9 mouse cellular contexts compared by ENCODE assay signal in genomic region chr3:82903613-82904205, GRCm38 (mm10). TPM values are rescaled to one million over a fixed set of nuclear protein-coding genes. Genes with fewer than 3 reads are reported as not detected.
DNase-seq lines count a peak whose midpoint lies in the region; ATAC-seq and TF ChIP-seq lines count a peak whose summit lies in the region.
"Had no signal": no experiment of that assay in that cellular context is flagged by ENCODE, and none has a peak within 500 bp of the region (broad histone marks: within the 10 kb centered on the region; RNA-seq: fewer than 3 reads in every experiment).

Gene Lrat (minus strand): TSS chr3:82903973.

- no peak for DNase-seq in cerebellum, adult 9-10 months
- DNase-seq in ZHBTc4 (ENCODE audit: low read depth, low spot score) = peak; percentile 61
- peak; percentile 68 for DNase-seq in lung, postnatal 0 days (ENCODE audit: low spot score)
- DNase-seq in layer of hippocampus, postnatal 10 days (ENCODE audit: low spot score in 2 of 2) = no peak

- peaks cover 9% of the 10 kb centered on the region for H3K4me1 ChIP-seq in heart, embryonic 12.5 days (replicated peaks)
- peaks cover 15% of the 10 kb centered on the region for H3K4me1 ChIP-seq in kidney, embryonic 15.5 days
- H3K4me1 ChIP-seq in lung, postnatal 0 days (ENCODE audit: insufficient read depth, low read depth, low read length) = 0 out of 2 replicates have a peak, but pooled peaks cover 4% of the 10 kb centered on the region
- H3K4me1 ChIP-seq in stomach, embryonic 14.5 days (ENCODE audit: control insufficient read depth, insufficient read depth, low read length) = 0 out of 2 replicates have a peak, but pooled peaks cover 5% of the 10 kb centered on the region

- WGBS in heart, embryonic 12.5 days = 1% methylated on average over 35 of the region's 35 CpGs
- under 1% methylated on average over 35 of the region's 35 CpGs for WGBS in kidney, embryonic 15.5 days
- under 1% methylated on average over 35 of the region's 35 CpGs for WGBS in lung, postnatal 0 days
- WGBS in stomach, embryonic 14.5 days = 2% methylated on average over 35 of the region's 35 CpGs

- H3K4me2 ChIP-seq in heart, embryonic 12.5 days = peak within 1 kb of the TSS; percentile 98
- peak within 1 kb of the TSS; percentile 86 for H3K4me2 ChIP-seq in kidney, embryonic 15.5 days
- H3K4me2 ChIP-seq in lung, postnatal 0 days (replicated peaks; ENCODE audit: low read depth, low read length) = peak within 1 kb of the TSS; percentile 68
- H3K4me2 ChIP-seq in stomach, embryonic 14.5 days (replicated peaks; ENCODE audit: low read depth, low read length) = peak within 1 kb of the TSS; percentile 86

- H3K27ac ChIP-seq in heart, embryonic 12.5 days (ENCODE audit: poor library complexity, severe bottlenecking) = no peak within 1 kb of the TSS
- H3K27ac ChIP-seq in kidney, embryonic 15.5 days = no peak within 1 kb of the TSS
- H3K27ac ChIP-seq in lung, postnatal 0 days (ENCODE audit: low read length) = no peak within 1 kb of the TSS
- H3K27ac ChIP-seq in stomach, embryonic 14.5 days (ENCODE audit: low read length) = no peak within 1 kb of the TSS

- 0 out of 2 replicates have a peak, but pooled peaks have one; percentile 47 for ATAC-seq in cerebellum, adult (ENCODE audit: insufficient number of reproducible peaks, low FRiP score, low TSS enrichment)
- ATAC-seq in heart, embryonic 12.5 days (ENCODE audit: insufficient number of reproducible peaks, low FRiP score) = 0 out of 2 replicates have a peak, but pooled peaks have one; percentile 55
- peak; percentile 77 for ATAC-seq in kidney, embryonic 15.5 days (replicated peaks; ENCODE audit: low FRiP score)
- ATAC-seq in lung, postnatal 0 days = peak; percentile 89
- peak; percentile 69 for ATAC-seq in stomach, embryonic 14.5 days (ENCODE audit: insufficient number of reproducible peaks, insufficient read depth, low FRiP score, low read depth)

- no peak for TF ChIP-seq EP300 in lung, postnatal 0 days (IDR thresholded peaks at IDR 0.05)

- peak within 1 kb of the TSS; percentile 57; the same call in 1 of the 2 replicates for H3K9ac ChIP-seq in heart, embryonic 12.5 days
- H3K9ac ChIP-seq in kidney, embryonic 15.5 days = no peak within 1 kb of the TSS
- H3K9ac ChIP-seq in lung, postnatal 0 days (replicated peaks; ENCODE audit: low read depth) = no peak within 1 kb of the TSS
- no peak within 1 kb of the TSS for H3K9ac ChIP-seq in stomach, embryonic 14.5 days (replicated peaks; ENCODE audit: low read depth, low read length)

- no peaks in the 10 kb centered on the region for H3K36me3 ChIP-seq in heart, embryonic 12.5 days
- no peaks in the 10 kb centered on the region for H3K36me3 ChIP-seq in kidney, embryonic 15.5 days
- no peaks in the 10 kb centered on the region for H3K36me3 ChIP-seq in lung, postnatal 0 days (ENCODE audit: insufficient read depth, low read length)
- no peaks in the 10 kb centered on the region for H3K36me3 ChIP-seq in stomach, embryonic 14.5 days (ENCODE audit: control insufficient read depth, insufficient read depth, low read length)

- H3K4me3 ChIP-seq in heart, embryonic 12.5 days = peak within 1 kb of the TSS; percentile 52
- H3K4me3 ChIP-seq in kidney, embryonic 15.5 days (replicated peaks) = peak within 1 kb of the TSS; percentile 46
- peak within 1 kb of the TSS; percentile 31 for H3K4me3 ChIP-seq in lung, postnatal 0 days (ENCODE audit: low read depth, low read length)
- peak within 1 kb of the TSS; percentile 39 for H3K4me3 ChIP-seq in stomach, embryonic 14.5 days (ENCODE audit: low read depth, low read length)

- TF ChIP-seq CTCF in lung, postnatal 0 days (IDR thresholded peaks at IDR 0.05) = no peak

- H3K27me3 ChIP-seq in heart, embryonic 12.5 days (replicated peaks) = peaks cover 34% of the 10 kb centered on the region
- peaks cover 39% of the 10 kb centered on the region for H3K27me3 ChIP-seq in kidney, embryonic 15.5 days
- H3K27me3 ChIP-seq in lung, postnatal 0 days (replicated peaks; ENCODE audit: insufficient read depth, low read length) = peaks cover 19% of the 10 kb centered on the region
- peaks cover 12% of the 10 kb centered on the region for H3K27me3 ChIP-seq in stomach, embryonic 14.5 days (ENCODE audit: control insufficient read depth, insufficient read depth, low read length)

- H3K9me3 ChIP-seq in heart, embryonic 12.5 days (replicated peaks) = no peaks in the 10 kb centered on the region
- no peaks in the 10 kb centered on the region for H3K9me3 ChIP-seq in kidney, embryonic 15.5 days (replicated peaks)
- no peaks in the 10 kb centered on the region for H3K9me3 ChIP-seq in lung, postnatal 0 days (ENCODE audit: low read length)
- H3K9me3 ChIP-seq in stomach, embryonic 14.5 days (ENCODE audit: control insufficient read depth, low read depth, low read length) = no peaks in the 10 kb centered on the region

RNA-seq across cellular contexts. Expression of gene Lrat, which starts in this region (rescaled TPM):
- polyA plus RNA-seq in heart, embryonic 12.5 days (2016; fragmentation: Nextera tagmentation; extraction: Ambion mirVana) = 0.12 and 0.13 TPM in 2 replicates
- 0.06 and 0.12 TPM in 2 replicates for polyA plus RNA-seq in kidney, embryonic 15.5 days (2015; fragmentation: Nextera tagmentation; extraction: Ambion mirVana)
- 0.48 and 0.64 TPM in 2 replicates for polyA plus RNA-seq in lung, postnatal 0 days (2015; fragmentation: Nextera tagmentation; extraction: Ambion mirVana)
- polyA plus RNA-seq in stomach, embryonic 14.5 days (2014; fragmentation: Nextera tagmentation; extraction: Ambion mirVana) = 0.36 and 0.43 TPM in 2 replicates
- total RNA-seq in layer of hippocampus, postnatal 10 days (2021) = under 1 TPM; 0.18 to 0.25 TPM
- polyA plus RNA-seq: C2C12 had no signal

Comparison
In these comparisons a context has a peak if more than half of its experiments do, and no peak if none do; other contexts are left out.
1. Peak in ATAC-seq, H3K4me3 ChIP-seq, H3K9ac ChIP-seq and H3K4me2 ChIP-seq in heart, embryonic 12.5 days; RNA of the gene not detected or under 1 TPM.
2. Peak in ATAC-seq, H3K4me3 ChIP-seq and H3K4me2 ChIP-seq in kidney, embryonic 15.5 days; RNA of the gene not detected or under 1 TPM.
3. Peak in DNase-seq, ATAC-seq, H3K4me3 ChIP-seq and H3K4me2 ChIP-seq in lung, postnatal 0 days; RNA of the gene not detected or under 1 TPM.
4. Peak in ATAC-seq, H3K4me3 ChIP-seq and H3K4me2 ChIP-seq in stomach, embryonic 14.5 days; RNA of the gene not detected or under 1 TPM.